Mouse (Mus musculus) brown adipose tissue, adult 24 weeks (tissue): Measurements from ENCODE around the gene Zbtb42. TPM values are rescaled to one million over a fixed set of nuclear protein-coding genes. Genes with fewer than 3 reads are reported as not detected.

Experiments
- H3K27ac ChIP-seq: fragments of 200-500 bp; replicated peaks from 2 replicates; pipeline ENCODE4 v1.5.1; 2012; ENCODE audit warnings: low read depth, mild to moderate bottlenecking, low read length
- H3K4me1 ChIP-seq: fragments of 200-500 bp; 2 replicates; pipeline ENCODE4 v1.6.1; 2012; ENCODE audit warnings: low read length, mixed read lengths; ENCODE audit not compliant: control insufficient read depth, insufficient read depth, insufficient read length
- H3K4me3 ChIP-seq: fragments of 200-500 bp; 2 replicates; pipeline ENCODE4 v1.5.1; 2012; ENCODE audit warnings: low read depth, mild to moderate bottlenecking, low read length, moderate library complexity; ENCODE audit not compliant: insufficient read depth
- polyA plus RNA-seq: library from polyadenylated mRNA; stranded (reverse); fragments of >200 nt; gene quantifications from 2 replicates; pipeline ENCODE4 v1.2.4, GENCODE M21; 2012; ENCODE audit not compliant: missing spikeins, insufficient read depth, insufficient read length

Gene Zbtb42
- polyA plus RNA-seq, 1 experiment, result 0.75 TPM

- Histone ChIP-seq H3K4me1 (no peaks in the 10 kb centered on the region), H3K27ac (no peak overlapping the region), H3K4me3 (no peak overlapping the region)
Measured at GRCm38 (mm10) chr12:112651778-112652439, 26.7 kb upstream of the Zbtb42 start.

GRCm38 (mm10) chr12:112653157-112653824 is 25.3 kb upstream of the Zbtb42 start:
- Histone ChIP-seq H3K4me1 (no peaks in the 10 kb centered on the region), H3K27ac (no peak overlapping the region), H3K4me3 (no peak overlapping the region)

GRCm38 (mm10) chr12:112654076-112654475 is 24.6 kb upstream of the Zbtb42 start:
- no peak overlapping the region for H3K27ac ChIP-seq
- H3K4me1 ChIP-seq, result no peaks in the 10 kb centered on the region

GRCm38 (mm10) chr12:112658619-112659018 is 20.0 kb upstream of the Zbtb42 start:
- Histone ChIP-seq H3K4me3 (no peak overlapping the region), H3K27ac (no peak overlapping the region), H3K4me1 (no peaks in the 10 kb centered on the region)

More at GRCm38 (mm10) chr12:112654076-112654475, 24.6 kb upstream of the Zbtb42 start:
- no peak overlapping the region for H3K4me3 ChIP-seq

- no peak overlapping the region for H3K27ac ChIP-seq
- H3K4me3 ChIP-seq, result no peak overlapping the region
- H3K4me1 ChIP-seq, result no peaks in the 10 kb centered on the region
Measured at GRCm38 (mm10) chr12:112659109-112659508, 19.5 kb upstream of the Zbtb42 start.

- Histone ChIP-seq H3K4me1 (peaks cover 11% of the 10 kb centered on the region; the same call in 1 of the 2 replicates), H3K4me3 (no peak overlapping the region), H3K27ac (no peak overlapping the region)
Measured at GRCm38 (mm10) chr12:112660576-112661326, 17.9 kb upstream of the Zbtb42 start.

GRCm38 (mm10) chr12:112661327-112661605 is 17.4 kb upstream of the Zbtb42 start:
- H3K4me3 ChIP-seq, result no peak overlapping the region
- no peak overlapping the region for H3K27ac ChIP-seq

GRCm38 (mm10) chr12:112661851-112662250 is 16.8 kb upstream of the Zbtb42 start:
- peaks cover 16% of the 10 kb centered on the region for H3K4me1 ChIP-seq
- H3K4me3 ChIP-seq, result no peak overlapping the region
- H3K27ac ChIP-seq, result no peak overlapping the region

More at GRCm38 (mm10) chr12:112661327-112661605, 17.4 kb upstream of the Zbtb42 start:
- peaks cover 11% of the 10 kb centered on the region; the same call in 1 of the 2 replicates for H3K4me1 ChIP-seq

GRCm38 (mm10) chr12:112663303-112663702 is 15.3 kb upstream of the Zbtb42 start:
- H3K27ac ChIP-seq, result no peak overlapping the region
- H3K4me3 ChIP-seq, result no peak overlapping the region
- H3K4me1 ChIP-seq, result peaks cover 26% of the 10 kb centered on the region

- no peak overlapping the region for H3K4me3 ChIP-seq
- H3K27ac ChIP-seq, result no peak overlapping the region
- H3K4me1 ChIP-seq, result peaks cover 30% of the 10 kb centered on the region
Measured at GRCm38 (mm10) chr12:112663716-112664115, 14.9 kb upstream of the Zbtb42 start.

GRCm38 (mm10) chr12:112664124-112664523 is 14.5 kb upstream of the Zbtb42 start:
- Histone ChIP-seq H3K4me1 (peaks cover 34% of the 10 kb centered on the region), H3K4me3 (no peak overlapping the region), H3K27ac (no peak overlapping the region)

GRCm38 (mm10) chr12:112664656-112665055 is 14.0 kb upstream of the Zbtb42 start:
- Histone ChIP-seq H3K4me3 (no peak overlapping the region), H3K4me1 (peaks cover 35% of the 10 kb centered on the region), H3K27ac (no peak overlapping the region)

GRCm38 (mm10) chr12:112665445-112665844 is 13.2 kb upstream of the Zbtb42 start:
- Histone ChIP-seq H3K4me1 (peaks cover 40% of the 10 kb centered on the region), H3K4me3 (no peak overlapping the region), H3K27ac (no peak overlapping the region)

- no peak overlapping the region for H3K27ac ChIP-seq
- H3K4me3 ChIP-seq, result no peak overlapping the region
- peaks cover 46% of the 10 kb centered on the region for H3K4me1 ChIP-seq
Measured at GRCm38 (mm10) chr12:112665881-112666544, 12.6 kb upstream of the Zbtb42 start.
